Mouse (Mus musculus): ENCODE results near the gene Tmem131l. TPM values are rescaled to one million over a fixed set of nuclear protein-coding genes. Genes with fewer than 3 reads are reported as not detected.

The Tmem131l gene
- polyA plus RNA-seq, 1 experiment, result 13.2 TPM

- no peaks in the 10 kb centered on the region for H3K4me1 ChIP-seq (ENCODE audit: control insufficient read depth, insufficient read depth, insufficient read length, low read length)
- H3K36me3 ChIP-seq (ENCODE audit: control insufficient read depth, insufficient read depth, low read length), result no peaks in the 10 kb centered on the region
- H3K27me3 ChIP-seq (ENCODE audit: control insufficient read depth, insufficient read depth, low read length), result no peaks in the 10 kb centered on the region
- H3K4me3 ChIP-seq (ENCODE audit: low read depth, low read length), result no peak overlapping the region
- TF ChIP-seq CTCF (IDR thresholded peaks at IDR 0.05; ENCODE audit: extremely low read depth, insufficient read length, insufficient replicate concordance, low read depth, low read length), result no peak
- TF ChIP-seq POLR2A (IDR thresholded peaks at IDR 0.05; ENCODE audit: low read depth, low read length), result no peak
- WGBS, result 81% methylated on average over 8 of the region's 8 CpGs
- no peak overlapping the region for H3K27ac ChIP-seq (ENCODE audit: insufficient read depth, low read depth, low read length)
These were observed 6.2 kb upstream of the Tmem131l start for GRCm38 (mm10) chr3:84046206-84046605.

GRCm38 (mm10) chr3:84041739-84042138 lies 1.8 kb upstream of the Tmem131l start:
- no peak for TF ChIP-seq POLR2A (IDR thresholded peaks at IDR 0.05; ENCODE audit: low read depth, low read length)
- no peak for TF ChIP-seq CTCF (IDR thresholded peaks at IDR 0.05; ENCODE audit: extremely low read depth, insufficient read length, insufficient replicate concordance, low read depth, low read length)
- no peak overlapping the region for H3K4me3 ChIP-seq (ENCODE audit: low read depth, low read length)
- peaks cover 7% of the 10 kb centered on the region for H3K4me1 ChIP-seq (ENCODE audit: control insufficient read depth, insufficient read depth, insufficient read length, low read length)
- WGBS, result 91% methylated on average over 8 of the region's 8 CpGs
- no peak overlapping the region for H3K27ac ChIP-seq (ENCODE audit: insufficient read depth, low read depth, low read length)
- no peaks in the 10 kb centered on the region for H3K36me3 ChIP-seq (ENCODE audit: control insufficient read depth, insufficient read depth, low read length)
- H3K27me3 ChIP-seq (ENCODE audit: control insufficient read depth, insufficient read depth, low read length), result no peaks in the 10 kb centered on the region

- Histone ChIP-seq H3K4me1 (ENCODE audit: control insufficient read depth, insufficient read depth, insufficient read length, low read length) (peaks cover 7% of the 10 kb centered on the region), H3K27me3 (ENCODE audit: control insufficient read depth, insufficient read depth, low read length) (no peaks in the 10 kb centered on the region), H3K27ac (ENCODE audit: insufficient read depth, low read depth, low read length) (peak overlapping the region; percentile 79), H3K4me3 (ENCODE audit: low read depth, low read length) (peak overlapping the region; percentile 69), H3K36me3 (ENCODE audit: control insufficient read depth, insufficient read depth, low read length) (no peaks in the 10 kb centered on the region)
- WGBS, result 1% methylated on average over 23 of the region's 23 CpGs
- TF ChIP-seq CTCF (IDR thresholded peaks at IDR 0.05; ENCODE audit: extremely low read depth, insufficient read length, insufficient replicate concordance, low read depth, low read length) (no peak), POLR2A (IDR thresholded peaks at IDR 0.05; ENCODE audit: low read depth, low read length) (no peak)
These were observed 604 bp upstream of the Tmem131l start for GRCm38 (mm10) chr3:84040476-84041082.

DNA sequence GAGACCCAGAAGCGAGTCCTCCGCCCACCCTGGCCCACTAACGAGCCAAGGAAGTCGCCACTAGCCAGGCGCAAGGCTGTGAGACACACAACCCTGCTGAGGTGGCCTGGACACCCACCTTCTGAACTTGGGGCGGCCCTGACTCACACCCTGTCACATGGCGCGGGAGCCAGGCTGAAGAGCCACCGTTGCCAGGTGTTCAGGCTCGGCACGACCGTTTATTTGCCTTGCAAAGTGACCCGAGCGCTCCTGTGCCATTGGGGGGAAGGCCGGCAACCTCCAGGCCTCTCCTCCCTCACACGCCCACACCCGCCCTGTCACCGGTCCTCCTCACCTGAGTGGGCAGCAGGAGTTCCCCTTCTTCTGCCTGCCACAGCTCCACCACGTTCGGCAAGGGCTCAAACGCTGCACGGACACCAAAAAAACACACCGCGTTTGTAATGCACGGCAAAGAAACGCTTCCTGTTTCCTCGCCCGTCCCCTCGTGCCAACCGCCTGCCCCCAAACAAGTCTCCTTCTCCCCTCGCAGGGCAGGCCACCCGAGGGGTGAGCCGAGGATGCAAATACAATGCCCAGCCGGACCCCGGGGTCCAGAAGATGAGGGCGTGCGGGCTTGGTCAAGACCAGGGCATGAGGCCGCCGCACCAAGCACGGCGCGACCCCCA lies 862 bp downstream of the Tmem131l start:
- H3K36me3 ChIP-seq (ENCODE audit: control insufficient read depth, insufficient read depth, low read length), result no peaks in the 10 kb centered on the region
- TF ChIP-seq POLR2A (IDR thresholded peaks at IDR 0.05; ENCODE audit: low read depth, low read length) (peak; percentile 54; the same call in 1 of the 2 replicates), CTCF (IDR thresholded peaks at IDR 0.05; ENCODE audit: extremely low read depth, insufficient read length, insufficient replicate concordance, low read depth, low read length) (no peak)
- WGBS, result under 1% methylated on average over 42 of the region's 42 CpGs
- peaks cover 9% of the 10 kb centered on the region for H3K4me1 ChIP-seq (ENCODE audit: control insufficient read depth, insufficient read depth, insufficient read length, low read length)
- peak overlapping the region; percentile 98 for H3K4me3 ChIP-seq (ENCODE audit: low read depth, low read length)
- H3K27ac ChIP-seq (ENCODE audit: insufficient read depth, low read depth, low read length), result peak overlapping the region; percentile 64
- no peaks in the 10 kb centered on the region for H3K27me3 ChIP-seq (ENCODE audit: control insufficient read depth, insufficient read depth, low read length)

DNA sequence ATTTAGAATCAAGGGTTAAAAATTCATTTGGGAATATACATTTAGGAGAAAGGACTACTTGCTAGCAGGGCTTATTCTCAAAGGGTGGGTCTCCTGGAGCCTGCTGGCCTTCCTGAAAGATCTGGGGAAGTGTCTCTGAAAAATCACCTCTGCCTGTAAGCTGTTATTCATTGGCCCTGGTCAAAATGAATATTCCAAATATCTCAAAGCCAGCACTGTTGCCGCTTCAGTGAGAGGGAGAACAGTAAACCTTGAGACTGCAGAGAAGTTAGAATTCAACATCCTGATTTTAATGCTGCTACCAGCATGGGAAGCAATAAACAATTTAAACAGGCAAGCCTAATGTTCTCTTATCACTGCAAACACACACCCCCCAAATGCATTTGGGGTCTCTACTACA lies 1.8 kb downstream of the Tmem131l start:
- peaks cover 9% of the 10 kb centered on the region for H3K4me1 ChIP-seq (ENCODE audit: control insufficient read depth, insufficient read depth, insufficient read length, low read length)
- TF ChIP-seq CTCF (IDR thresholded peaks at IDR 0.05; ENCODE audit: extremely low read depth, insufficient read length, insufficient replicate concordance, low read depth, low read length), result no peak
- no peak for TF ChIP-seq POLR2A (IDR thresholded peaks at IDR 0.05; ENCODE audit: low read depth, low read length)
- 52% methylated on average over 1 of the region's 1 CpGs for WGBS
- H3K4me3 ChIP-seq (ENCODE audit: low read depth, low read length), result no peak overlapping the region
- H3K36me3 ChIP-seq (ENCODE audit: control insufficient read depth, insufficient read depth, low read length), result no peaks in the 10 kb centered on the region
- no peak overlapping the region for H3K27ac ChIP-seq (ENCODE audit: insufficient read depth, low read depth, low read length)
- no peaks in the 10 kb centered on the region for H3K27me3 ChIP-seq (ENCODE audit: control insufficient read depth, insufficient read depth, low read length)

- WGBS, result 87% methylated on average over 3 of the region's 3 CpGs
- H3K27me3 ChIP-seq (ENCODE audit: control insufficient read depth, insufficient read depth, low read length), result no peaks in the 10 kb centered on the region
- H3K36me3 ChIP-seq (ENCODE audit: control insufficient read depth, insufficient read depth, low read length), result no peaks in the 10 kb centered on the region
- TF ChIP-seq CTCF (IDR thresholded peaks at IDR 0.05; ENCODE audit: extremely low read depth, insufficient read length, insufficient replicate concordance, low read depth, low read length) (no peak), POLR2A (IDR thresholded peaks at IDR 0.05; ENCODE audit: low read depth, low read length) (no peak)
- no peak overlapping the region for H3K4me3 ChIP-seq (ENCODE audit: low read depth, low read length)
- H3K4me1 ChIP-seq (ENCODE audit: control insufficient read depth, insufficient read depth, insufficient read length, low read length), result peaks cover 9% of the 10 kb centered on the region
- H3K27ac ChIP-seq (ENCODE audit: insufficient read depth, low read depth, low read length), result no peak overlapping the region
These were observed 2.4 kb downstream of the Tmem131l start for GRCm38 (mm10) chr3:84037536-84037935.

DNA sequence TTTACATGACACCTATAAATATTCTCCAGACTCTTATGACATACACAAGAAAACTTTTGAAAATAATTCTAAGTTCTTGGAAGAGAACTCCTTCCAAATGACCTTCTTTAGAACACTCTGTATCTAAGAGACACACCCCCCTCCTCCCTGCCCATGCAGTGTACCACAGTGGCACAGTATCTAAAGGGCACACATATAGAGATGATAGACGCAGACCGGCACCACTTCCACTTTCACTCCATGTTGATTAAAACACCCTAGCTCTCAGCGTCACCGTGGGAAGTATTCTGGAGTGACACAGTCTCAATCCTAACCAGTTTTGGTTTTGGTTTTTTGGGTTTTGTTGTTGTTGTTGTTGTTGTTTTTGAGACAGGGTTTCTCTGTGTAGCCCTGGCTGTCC lies 3.1 kb downstream of the Tmem131l start:
- Histone ChIP-seq H3K27ac (ENCODE audit: insufficient read depth, low read depth, low read length) (no peak overlapping the region), H3K4me3 (ENCODE audit: low read depth, low read length) (no peak overlapping the region), H3K27me3 (ENCODE audit: control insufficient read depth, insufficient read depth, low read length) (no peaks in the 10 kb centered on the region), H3K36me3 (ENCODE audit: control insufficient read depth, insufficient read depth, low read length) (no peaks in the 10 kb centered on the region), H3K4me1 (ENCODE audit: control insufficient read depth, insufficient read depth, insufficient read length, low read length) (peaks cover 9% of the 10 kb centered on the region)
- 19% methylated on average over 4 of the region's 4 CpGs for WGBS
- no peak for TF ChIP-seq POLR2A (IDR thresholded peaks at IDR 0.05; ENCODE audit: low read depth, low read length)
- TF ChIP-seq CTCF (IDR thresholded peaks at IDR 0.05; ENCODE audit: extremely low read depth, insufficient read length, insufficient replicate concordance, low read depth, low read length), result no peak
